Mouse (Mus musculus): ENCODE measurements at regions not wholly inside any gene's neighbourhood (a gene's known extent, or its start where the extent isn't known, plus 50 kb on each side); places are given as distances from the start of the nearest gene placed in this dataset.

DNA sequence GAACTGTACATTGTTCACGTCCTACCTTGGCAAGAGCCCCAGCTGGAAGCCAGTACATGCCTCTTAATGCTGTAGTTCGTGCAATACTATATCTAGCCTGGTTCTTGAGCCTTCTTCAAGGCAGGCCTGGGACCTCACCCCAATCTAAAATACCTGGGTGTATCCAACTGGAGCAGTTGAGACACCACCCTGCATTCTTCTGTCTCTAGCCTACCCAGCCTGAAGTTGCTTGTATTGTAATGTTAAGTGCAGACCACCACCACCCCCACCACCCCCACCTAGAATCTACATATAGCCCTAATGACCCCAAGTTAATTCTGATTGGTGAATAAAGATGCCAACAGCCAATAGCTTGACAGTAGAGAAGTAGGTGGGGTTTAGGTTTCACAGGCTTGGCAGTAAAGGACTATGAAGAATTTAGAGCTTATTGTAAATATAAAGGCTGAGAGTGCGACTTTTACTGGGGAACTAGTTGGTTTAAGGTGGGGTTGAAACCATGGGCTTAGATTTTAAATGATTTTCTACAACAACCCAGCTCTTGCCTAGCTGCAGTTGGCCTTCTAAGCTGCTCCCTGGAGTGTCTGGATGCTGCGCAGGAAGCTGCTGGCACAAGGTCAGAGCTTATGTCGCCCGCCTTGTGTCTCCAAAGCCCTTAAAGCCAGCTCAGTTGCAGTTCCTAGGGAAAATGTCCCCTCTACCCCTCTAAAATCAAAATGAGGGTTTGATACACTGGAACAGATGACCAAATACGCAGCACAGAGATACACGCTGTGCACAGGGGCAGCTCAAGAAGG lies 109.2 kb downstream of the Tmem17 start:
- no peaks in the 10 kb centered on the region for H3K9me3 ChIP-seq
- whole genome bisulfite sequencing, result 70% methylated on average over 8 of the region's 8 CpGs
- peak overlapping the region; percentile 65; the same call in 1 of the 2 replicates for H3K27ac ChIP-seq
- no peaks in the 10 kb centered on the region for H3K27me3 ChIP-seq
- H3K4me2 ChIP-seq (replicated peaks), result no peak overlapping the region
- peaks cover 25% of the 10 kb centered on the region for H3K4me1 ChIP-seq
- no peak overlapping the region for H3K4me3 ChIP-seq
- H3K36me3 ChIP-seq, result no peaks in the 10 kb centered on the region
- H3K9ac ChIP-seq, result no peak overlapping the region
- ATAC-seq (ENCODE audit: low FRiP score, low read depth), result no peak

DNA sequence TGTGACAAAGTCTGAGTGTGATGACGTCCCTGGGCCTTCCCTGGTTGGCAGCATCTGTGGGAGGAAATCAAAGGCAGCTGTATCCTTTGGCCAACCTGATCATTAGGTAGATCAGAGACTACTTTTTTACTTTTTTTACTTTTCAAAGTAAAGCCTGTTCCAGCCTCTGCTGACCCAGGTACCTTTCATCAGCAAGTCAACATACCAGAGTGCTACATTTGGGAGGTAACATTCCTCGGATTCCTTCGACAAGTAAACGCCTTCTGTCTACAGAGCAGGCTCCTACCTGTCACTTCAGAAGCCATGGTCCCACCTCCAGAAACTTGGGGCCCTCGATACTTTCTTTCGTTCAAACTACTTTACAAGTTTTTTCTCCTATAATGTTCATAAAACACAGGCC lies 110.0 kb downstream of the Tmem17 start:
- Histone ChIP-seq H3K9ac (no peak overlapping the region), H3K27me3 (no peaks in the 10 kb centered on the region), H3K4me1 (peaks cover 22% of the 10 kb centered on the region), H3K9me3 (no peaks in the 10 kb centered on the region), H3K36me3 (no peaks in the 10 kb centered on the region), H3K27ac (0 out of 2 replicates have a peak overlapping the region, but pooled peaks have one; percentile 65), H3K4me2 (replicated peaks) (no peak overlapping the region), H3K4me3 (no peak overlapping the region)
- WGBS, result 38% methylated on average over 6 of the region's 6 CpGs
- no peak for ATAC-seq (ENCODE audit: low FRiP score, low read depth)

DNA sequence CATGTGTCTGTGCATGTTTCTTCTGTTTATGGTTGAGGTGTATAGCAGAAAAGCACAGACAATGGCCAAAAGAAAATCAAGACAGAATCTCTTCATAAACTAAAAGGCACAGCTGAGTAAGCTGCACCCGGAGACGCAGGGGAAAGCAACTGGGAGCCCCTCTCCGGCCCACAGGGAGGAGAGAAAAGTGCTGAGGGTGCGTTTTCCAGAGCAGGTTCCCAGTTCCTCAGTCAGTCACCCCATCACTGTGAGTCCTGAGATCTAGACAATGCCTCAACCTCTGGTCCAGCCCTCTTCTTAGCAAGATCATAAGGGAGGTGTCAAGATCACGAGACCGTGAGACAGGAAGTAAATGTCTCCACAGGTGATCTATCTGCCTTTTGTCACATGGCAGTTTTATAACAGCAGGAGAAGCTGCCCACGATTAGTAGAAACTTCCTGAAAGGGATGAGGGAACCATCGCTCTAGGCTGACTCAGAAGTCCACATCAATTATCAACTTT lies 110.7 kb downstream of the Tmem17 start:
- WGBS, result 46% methylated on average over 8 of the region's 8 CpGs
- Histone ChIP-seq H3K27ac (peak overlapping the region; percentile 11; the same call in 1 of the 2 replicates), H3K4me1 (peaks cover 15% of the 10 kb centered on the region)

DNA sequence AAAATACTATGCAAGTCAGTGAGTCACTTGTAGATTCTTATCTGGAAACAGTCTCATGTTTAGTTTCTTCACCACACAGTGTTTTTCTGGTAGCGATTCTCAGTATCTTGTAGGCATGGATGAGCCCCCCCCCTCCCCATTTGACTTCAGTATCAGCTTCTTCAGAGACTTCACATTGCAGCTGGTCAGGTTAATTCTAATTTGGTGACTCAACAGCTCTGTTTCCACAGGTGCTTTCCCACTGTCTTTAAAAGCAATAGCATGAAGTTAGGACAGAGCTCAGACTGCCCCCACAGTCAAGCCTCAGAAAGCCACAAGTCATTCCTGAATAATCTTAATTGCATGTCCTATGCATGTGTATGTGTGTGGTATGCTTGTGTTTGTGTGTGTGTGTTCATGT lies 114.5 kb downstream of the Tmem17 start:
- Histone ChIP-seq H3K9ac (no peak overlapping the region), H3K9me3 (no peaks in the 10 kb centered on the region), H3K27ac (no peak overlapping the region), H3K27me3 (no peaks in the 10 kb centered on the region), H3K4me2 (replicated peaks) (no peak overlapping the region), H3K4me1 (peaks cover 25% of the 10 kb centered on the region), H3K36me3 (no peaks in the 10 kb centered on the region), H3K4me3 (no peak overlapping the region)
- 89% methylated on average over 1 of the region's 1 CpGs for WGBS
- ATAC-seq (ENCODE audit: low FRiP score, low read depth), result no peak

More for the DNA sequence above, 110.7 kb downstream of the Tmem17 start:
- Histone ChIP-seq H3K9ac (no peak overlapping the region), H3K36me3 (no peaks in the 10 kb centered on the region), H3K4me3 (no peak overlapping the region), H3K4me2 (replicated peaks) (no peak overlapping the region), H3K27me3 (no peaks in the 10 kb centered on the region), H3K9me3 (no peaks in the 10 kb centered on the region)
- ATAC-seq (ENCODE audit: low FRiP score, low read depth), result no peak

- Histone ChIP-seq H3K4me1 (peaks cover 23% of the 10 kb centered on the region), H3K36me3 (no peaks in the 10 kb centered on the region), H3K27ac (peak overlapping the region; percentile 63; the same call in 1 of the 2 replicates), H3K9me3 (no peaks in the 10 kb centered on the region), H3K4me2 (replicated peaks) (no peak overlapping the region), H3K4me3 (no peak overlapping the region), H3K9ac (no peak overlapping the region), H3K27me3 (no peaks in the 10 kb centered on the region)
- no peak for ATAC-seq (ENCODE audit: low FRiP score, low read depth)
- WGBS, result 81% methylated on average over 5 of the region's 5 CpGs
Observed at GRCm38 (mm10) chr11:22628497-22628896, 116.6 kb downstream of the Tmem17 start.

GRCm38 (mm10) chr11:22628979-22629378 lies 117.1 kb downstream of the Tmem17 start:
- Histone ChIP-seq H3K9ac (no peak overlapping the region), H3K4me3 (no peak overlapping the region), H3K27ac (peak overlapping the region; percentile 63), H3K27me3 (no peaks in the 10 kb centered on the region), H3K4me1 (peaks cover 23% of the 10 kb centered on the region), H3K9me3 (no peaks in the 10 kb centered on the region), H3K36me3 (no peaks in the 10 kb centered on the region), H3K4me2 (replicated peaks) (no peak overlapping the region)
- WGBS, result 76% methylated on average over 5 of the region's 5 CpGs
- ATAC-seq (ENCODE audit: low FRiP score, low read depth), result no peak

- Histone ChIP-seq H3K27me3 (no peaks in the 10 kb centered on the region), H3K4me1 (peaks cover 23% of the 10 kb centered on the region), H3K4me2 (replicated peaks) (peak overlapping the region; percentile 59), H3K4me3 (peak overlapping the region; percentile 34), H3K36me3 (no peaks in the 10 kb centered on the region), H3K27ac (peak overlapping the region; percentile 56), H3K9ac (peak overlapping the region; percentile 59), H3K9me3 (no peaks in the 10 kb centered on the region)
- peak; percentile 39; the same call in 1 of the 2 replicates for ATAC-seq (ENCODE audit: low FRiP score, low read depth)
- 8% methylated on average over 13 of the region's 13 CpGs for WGBS
Observed at GRCm38 (mm10) chr11:22629581-22629980, 117.7 kb downstream of the Tmem17 start.

DNA sequence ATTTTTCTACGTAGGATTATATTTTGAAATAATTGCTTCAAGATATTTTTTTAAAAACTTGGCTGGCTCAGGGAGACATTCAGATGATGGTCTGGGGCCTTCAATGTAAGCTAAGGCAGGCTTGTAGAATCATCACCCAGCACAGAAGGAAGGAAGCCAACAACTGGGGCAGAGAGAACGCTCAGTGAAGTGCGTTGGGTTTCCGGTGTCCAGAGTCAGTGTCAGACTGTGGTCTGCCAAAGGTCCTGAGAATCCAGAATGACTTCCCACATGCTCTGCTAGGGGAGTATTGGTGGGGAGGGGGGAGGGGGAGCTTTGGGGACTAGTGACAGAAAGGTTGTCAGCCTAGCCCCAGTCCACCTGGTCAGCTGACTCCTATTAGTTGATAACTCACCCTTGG lies 118.1 kb downstream of the Tmem17 start:
- H3K9ac ChIP-seq, result peak overlapping the region; percentile 59
- H3K4me2 ChIP-seq (replicated peaks), result peak overlapping the region; percentile 59
- 61% methylated on average over 4 of the region's 4 CpGs for WGBS
- H3K27ac ChIP-seq, result peak overlapping the region; percentile 56
- no peaks in the 10 kb centered on the region for H3K36me3 ChIP-seq
- H3K27me3 ChIP-seq, result no peaks in the 10 kb centered on the region
- H3K4me1 ChIP-seq, result peaks cover 23% of the 10 kb centered on the region
- peak overlapping the region; percentile 34 for H3K4me3 ChIP-seq
- no peak for ATAC-seq (ENCODE audit: low FRiP score, low read depth)
- no peaks in the 10 kb centered on the region for H3K9me3 ChIP-seq

- Histone ChIP-seq H3K4me2 (replicated peaks) (no peak overlapping the region), H3K4me1 (peaks cover 23% of the 10 kb centered on the region), H3K9ac (no peak overlapping the region), H3K9me3 (no peaks in the 10 kb centered on the region), H3K4me3 (no peak overlapping the region), H3K27ac (no peak overlapping the region), H3K27me3 (no peaks in the 10 kb centered on the region), H3K36me3 (no peaks in the 10 kb centered on the region)
- WGBS, result 75% methylated on average over 5 of the region's 5 CpGs
- no peak for ATAC-seq (ENCODE audit: low FRiP score, low read depth)
Observed at GRCm38 (mm10) chr11:22630982-22631381, 119.1 kb downstream of the Tmem17 start.

DNA sequence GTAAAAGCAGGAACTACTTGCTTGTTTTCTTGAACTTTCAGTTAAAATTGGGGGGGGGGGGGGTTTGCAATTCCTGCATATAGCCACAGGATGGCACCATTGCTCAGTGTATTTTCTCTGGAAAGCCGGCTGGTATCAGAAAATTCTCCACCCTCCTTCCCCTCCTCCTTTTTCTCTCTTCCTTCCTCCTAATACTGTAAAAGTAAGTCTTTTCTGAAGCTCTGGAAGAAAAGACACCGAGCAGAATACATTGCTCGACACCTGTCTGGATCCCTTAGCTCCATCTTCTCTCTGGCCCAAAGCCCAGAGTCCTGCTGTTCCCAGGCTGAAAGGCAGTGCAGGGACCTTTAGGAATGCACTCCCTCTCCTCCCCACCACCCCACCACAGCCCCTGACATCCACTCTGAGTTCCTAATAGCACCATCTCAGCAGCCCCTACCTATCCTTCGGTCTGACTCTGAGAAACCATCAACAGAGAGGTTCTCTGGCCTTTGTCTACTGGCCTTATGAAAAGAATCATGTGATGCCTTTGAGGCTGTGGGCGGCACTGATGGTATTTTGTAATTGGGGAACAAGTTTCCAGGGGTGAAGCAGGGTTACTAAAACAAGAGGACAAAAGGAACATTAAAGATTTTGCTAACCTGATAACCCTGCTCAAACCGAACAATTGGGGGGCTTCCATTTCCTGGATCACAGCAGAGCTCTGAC lies 119.9 kb downstream of the Tmem17 start:
- H3K27ac ChIP-seq, result peak overlapping the region; percentile 52; the same call in 1 of the 2 replicates
- WGBS, result 26% methylated on average over 6 of the region's 6 CpGs
- H3K4me3 ChIP-seq, result no peak overlapping the region

DNA sequence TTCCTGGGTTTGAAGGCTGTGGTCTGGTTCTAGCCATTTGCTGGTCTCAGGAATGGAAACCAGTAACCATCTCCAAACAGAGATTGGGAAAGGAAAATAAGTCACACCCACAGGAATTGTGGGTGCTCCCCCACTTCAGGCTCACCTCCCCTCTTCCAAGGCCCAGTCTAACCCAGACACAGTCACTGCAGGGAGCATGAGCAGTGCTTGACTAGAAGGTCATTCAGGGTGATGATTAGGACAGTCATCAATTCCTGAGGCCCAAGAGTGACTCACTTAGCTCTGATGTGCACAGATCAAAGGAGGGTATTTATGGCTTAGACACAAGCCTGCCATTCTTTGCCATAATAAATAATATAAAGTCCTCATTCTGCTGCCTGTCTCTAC lies 120.4 kb downstream of the Tmem17 start:
- H3K9ac ChIP-seq, result no peak overlapping the region
- H3K4me1 ChIP-seq, result peaks cover 23% of the 10 kb centered on the region
- no peak overlapping the region for H3K4me2 ChIP-seq (replicated peaks)
- H3K4me3 ChIP-seq, result no peak overlapping the region
- H3K27ac ChIP-seq, result no peak overlapping the region
- H3K36me3 ChIP-seq, result no peaks in the 10 kb centered on the region
- no peaks in the 10 kb centered on the region for H3K27me3 ChIP-seq
- ATAC-seq (ENCODE audit: low FRiP score, low read depth), result no peak
- no peaks in the 10 kb centered on the region for H3K9me3 ChIP-seq

More for the DNA sequence above, 119.9 kb downstream of the Tmem17 start:
- no peak for ATAC-seq (ENCODE audit: low FRiP score, low read depth)
- H3K9me3 ChIP-seq, result no peaks in the 10 kb centered on the region
- peaks cover 23% of the 10 kb centered on the region for H3K4me1 ChIP-seq
- no peaks in the 10 kb centered on the region for H3K27me3 ChIP-seq
- H3K9ac ChIP-seq, result 0 out of 2 replicates have a peak overlapping the region, but pooled peaks have one; percentile 43
- no peaks in the 10 kb centered on the region for H3K36me3 ChIP-seq
- peak overlapping the region; percentile 46 for H3K4me2 ChIP-seq (replicated peaks)

- Histone ChIP-seq H3K4me1 (peaks cover 23% of the 10 kb centered on the region), H3K4me2 (replicated peaks) (no peak overlapping the region), H3K27ac (no peak overlapping the region), H3K27me3 (no peaks in the 10 kb centered on the region), H3K4me3 (no peak overlapping the region), H3K9ac (no peak overlapping the region), H3K9me3 (no peaks in the 10 kb centered on the region), H3K36me3 (no peaks in the 10 kb centered on the region)
- ATAC-seq (ENCODE audit: low FRiP score, low read depth), result no peak
- 51% methylated on average over 5 of the region's 5 CpGs for WGBS
Observed at GRCm38 (mm10) chr11:22632988-22633387, 121.1 kb downstream of the Tmem17 start.

All from limb, embryonic 13.5 days (tissue).